Mouse (Mus musculus) CH12.LX (cell line): ENCODE measurements around the gene Islr. TPM values are rescaled to one million over a fixed set of nuclear protein-coding genes. Genes with fewer than 3 reads are reported as not detected.
A peak's percentile ranks its signal among the peaks of the same experiment; 100 is the strongest.
"Not testable (repeated sequence)": the region's sequence is repeated elsewhere in the genome, so short reads cannot be mapped to it uniquely, and the experiment has no call there.

ENCODE experiments used
- DNase-seq: peaks from one replicate; pipeline ENCODE4 v3.0.0-alpha.2; 2013; ENCODE audit errors: extremely low read depth
- H3K27ac ChIP-seq: 2 replicates; pipeline ENCODE4 v1.5.1; 2012; ENCODE audit warnings: low read depth, mild to moderate bottlenecking, control low read depth, moderate library complexity; ENCODE audit not compliant: insufficient read depth
- H3K27me3 ChIP-seq: replicated peaks from 2 replicates; pipeline ENCODE3; 2012; ENCODE audit warnings: inconsistent platforms
- H3K36me3 ChIP-seq, 2 experiments: replicated peaks in 1 of 2; 2 replicates each; pipeline versions ENCODE3 to v1.6.1; 2012; ENCODE audit warnings: inconsistent platforms in 1 of 2, low read length in 1 of 2, mild to moderate bottlenecking in 1 of 2, mixed read lengths in 1 of 2, moderate library complexity in 1 of 2; ENCODE audit not compliant: control insufficient read depth in 1 of 2, insufficient read depth in 1 of 2
- H3K4me1 ChIP-seq, 2 experiments: 2 replicates each; pipeline ENCODE4 v1.6.1; 2012; ENCODE audit warnings: inconsistent platforms in 1 of 2, moderate library complexity in 1 of 2; ENCODE audit not compliant: insufficient read depth in 2 of 2, control insufficient read depth in 1 of 2
- H3K4me2 ChIP-seq: 2 replicates; pipeline ENCODE4 v1.6.1; 2012; ENCODE audit warnings: low read depth, mild to moderate bottlenecking, control low read depth; ENCODE audit not compliant: poor library complexity, insufficient read depth, severe bottlenecking
- H3K4me3 ChIP-seq, 3 experiments: fragments of 150-350 bp in 1 of 3; sonication (generic) in 1 of 3; replicated peaks in 1 of 3; 2 replicates each; pipeline versions ENCODE3 to v1.5.1; 2011 to 2012; ENCODE audit warnings: low read depth in 2 of 3, low read length in 2 of 3, mild to moderate bottlenecking in 2 of 3, moderate library complexity in 2 of 3, control low read depth in 1 of 3, improper control_type of control experiment in 1 of 3, inconsistent platforms in 1 of 3, mixed read lengths in 1 of 3; ENCODE audit not compliant: poor library complexity in 1 of 3
- H3K79me2 ChIP-seq: replicated peaks from 2 replicates; pipeline ENCODE4 v1.6.1; 2012; ENCODE audit warnings: mild to moderate bottlenecking, moderate library complexity; ENCODE audit not compliant: control insufficient read depth, poor library complexity, insufficient read depth, severe bottlenecking; ENCODE audit errors: extremely low read depth
- H3K9ac ChIP-seq: 2 replicates; pipeline ENCODE4 v1.6.1; 2012; ENCODE audit warnings: low read depth, mild to moderate bottlenecking, control low read depth, moderate library complexity; ENCODE audit not compliant: insufficient read depth
- H3K9me3 ChIP-seq: replicated peaks from 2 replicates; pipeline ENCODE3; 2012; ENCODE audit warnings: low read length, inconsistent platforms, mixed read lengths
- CHD1 ChIP-seq: IDR thresholded peaks from 2 replicates; pipeline ENCODE4 v1.6.1; 2012; ENCODE audit warnings: low read depth, low read length, improper control_type of control experiment, inconsistent platforms
- ELF1 ChIP-seq: IDR thresholded peaks from 2 replicates; pipeline ENCODE4 v1.6.1; 2014; ENCODE audit warnings: low read depth, mild to moderate bottlenecking, inconsistent platforms, low read length, improper control_type of control experiment
- GABPA ChIP-seq: IDR thresholded peaks from 2 replicates; pipeline ENCODE4 v1.6.1; 2012; ENCODE audit warnings: low read depth, low read length, improper control_type of control experiment, inconsistent platforms; ENCODE audit not compliant: insufficient replicate concordance
- HCFC1 ChIP-seq: IDR thresholded peaks from 2 replicates; pipeline ENCODE4 v1.6.1; 2012; ENCODE audit warnings: low read depth, mild to moderate bottlenecking, inconsistent platforms, low read length, improper control_type of control experiment
- IRF4 ChIP-seq: IDR thresholded peaks from 2 replicates; pipeline ENCODE4 v1.6.1; 2014; ENCODE audit warnings: low read depth, mild to moderate bottlenecking, inconsistent platforms, low read length, improper control_type of control experiment
- JUN ChIP-seq: IDR thresholded peaks from 2 replicates; pipeline ENCODE4 v1.6.1; 2011; ENCODE audit warnings: low read depth, mild to moderate bottlenecking, low read length, improper control_type of control experiment, moderate library complexity; ENCODE audit not compliant: insufficient read depth
- JUND ChIP-seq: conservative IDR thresholded peaks from 2 replicates; pipeline ENCODE4 v1.6.1; 2011; ENCODE audit warnings: low read depth, low read length, improper control_type of control experiment
- MAFK ChIP-seq: IDR thresholded peaks from 2 replicates; pipeline ENCODE4 v1.6.1; 2011; ENCODE audit warnings: low read length, improper control_type of control experiment; ENCODE audit not compliant: insufficient replicate concordance
- MAX ChIP-seq: IDR thresholded peaks from 2 replicates; pipeline ENCODE4 v1.6.1; 2011; ENCODE audit warnings: low read length, improper control_type of control experiment
- MAZ ChIP-seq: IDR thresholded peaks from 2 replicates; pipeline ENCODE4 v1.6.1; 2012; ENCODE audit warnings: low read depth, mild to moderate bottlenecking, inconsistent platforms, low read length, improper control_type of control experiment, moderate library complexity
- MEF2A ChIP-seq: IDR thresholded peaks from 2 replicates; pipeline ENCODE4 v1.6.1; 2014; ENCODE audit warnings: low read depth, mild to moderate bottlenecking, inconsistent platforms, low read length, improper control_type of control experiment, borderline replicate concordance
- MXI1 ChIP-seq: IDR thresholded peaks from 2 replicates; pipeline ENCODE4 v1.6.1; 2011; ENCODE audit warnings: mild to moderate bottlenecking, low read depth, low read length, improper control_type of control experiment
- MYC ChIP-seq: IDR thresholded peaks from 2 replicates; pipeline ENCODE4 v1.6.1; 2011; ENCODE audit warnings: low read depth, mild to moderate bottlenecking, improper control_type of control experiment, low read length
- NELFE ChIP-seq: IDR thresholded peaks from 2 replicates; pipeline ENCODE4 v1.6.1; 2011; ENCODE audit warnings: low read depth, low read length, improper control_type of control experiment
- NRF1 ChIP-seq: IDR thresholded peaks from 2 replicates; pipeline ENCODE4 v1.6.1; 2014; ENCODE audit warnings: low read depth, mild to moderate bottlenecking, inconsistent platforms, low read length, improper control_type of control experiment, moderate library complexity
- POLR2A ChIP-seq: IDR thresholded peaks from 2 replicates; pipeline ENCODE4 v1.6.1; 2011; ENCODE audit warnings: low read depth, mild to moderate bottlenecking, improper control_type of control experiment, low read length
- RCOR1 ChIP-seq: conservative IDR thresholded peaks from 2 replicates; pipeline ENCODE4 v1.6.1; 2012; ENCODE audit warnings: low read depth, mild to moderate bottlenecking, inconsistent platforms, low read length, improper control_type of control experiment
- SIN3A ChIP-seq: IDR thresholded peaks from 2 replicates; pipeline ENCODE4 v1.6.1; 2012; ENCODE audit warnings: low read length, improper control_type of control experiment, inconsistent platforms
- TBP ChIP-seq: conservative IDR thresholded peaks from 2 replicates; pipeline ENCODE4 v1.6.1; 2011; ENCODE audit warnings: low read depth, low read length, improper control_type of control experiment
- TCF12 ChIP-seq: IDR thresholded peaks from 2 replicates; pipeline ENCODE4 v1.6.1; 2014; ENCODE audit warnings: low read depth, mild to moderate bottlenecking, inconsistent platforms, low read length, improper control_type of control experiment
- UBTF ChIP-seq: IDR thresholded peaks from 2 replicates; pipeline ENCODE4 v1.6.1; 2012; ENCODE audit warnings: low read depth, mild to moderate bottlenecking, inconsistent platforms, low read length, improper control_type of control experiment, moderate library complexity
- USF2 ChIP-seq: conservative IDR thresholded peaks from 2 replicates; pipeline ENCODE4 v1.6.1; 2011; ENCODE audit warnings: low read depth, low read length, improper control_type of control experiment
- ZNF384 ChIP-seq: IDR thresholded peaks from 2 replicates; pipeline ENCODE4 v1.6.1; 2012; ENCODE audit warnings: low read depth, low read length, improper control_type of control experiment, inconsistent platforms
- dilution Hi-C: fragments of 300-500 bp; cut with MboI; formaldehyde crosslinking; loops from 2 replicates; pipeline ENCODE4 v1.14.3; 2020; ENCODE audit warnings: low sequenced_read_pairs; ENCODE audit not compliant: extremely low pct_unique_long_range_greater_than_20kb, extremely low pct_ligation_motif_present
- in situ Hi-C: fragments of 300-500 bp; cut with MboI; formaldehyde crosslinking; loops from 3 replicates; pipeline ENCODE4 v1.14.3; 2019; ENCODE audit warnings: low sequenced_read_pairs, low pct_ligation_motif_present, low pct_unique_long_range_greater_than_20kb, mixed read lengths
- polyA plus RNA-seq: library from polyadenylated mRNA; unstranded; fragments of >175 nt; gene quantifications from 2 replicates; pipeline ENCODE4 v1.2.1, GENCODE M21; 2012; ENCODE audit warnings: low read depth; ENCODE audit not compliant: insufficient read length
- total RNA-seq, 2 experiments: library from RNA; depleted of rRNA; stranded (reverse); fragments of 300-350 nt in 1 of 2; fragments of >200 nt in 1 of 2; gene quantifications; 2 replicates each; pipeline ENCODE4 v1.2.3; 2012 to 2014

The Islr gene
- total and polyA plus RNA-seq, 3 experiments, result not detected

- TF ChIP-seq IRF4 (peak; percentile 79), ZNF384 (peak; percentile 26; the same call in 1 of the 2 replicates), MEF2A (peak; percentile 87), JUN (no peak), POLR2A (peak; percentile 85), MXI1 (peak; percentile 94), HCFC1 (peak; percentile 88), JUND (no peak), SIN3A (peak; percentile 95), CHD1 (peak; percentile 91; the same call in 1 of the 2 replicates), MAFK (no peak), USF2 (no peak), MYC (0 out of 2 replicates have a peak, but pooled peaks have one; percentile 49), MAX (peak; percentile 84), RCOR1 (0 out of 2 replicates have a peak, but pooled peaks have one; percentile 65), MAZ (peak; percentile 88), UBTF (peak; percentile 56), NELFE (peak; percentile 88), GABPA (peak; percentile 95), TCF12 (peak; percentile 92), NRF1 (peak; percentile 53)
These were observed 49.1 kb upstream of the Islr start, which contains the start of gene Stoml1 (continued) for GRCm38 (mm10) chr9:58253033-58253804.

- H3K79me2 ChIP-seq, result peaks cover 22% of the 10 kb centered on the region
- TF ChIP-seq TBP (peak; percentile 95), ELF1 (peak; percentile 51; the same call in 1 of the 2 replicates)
- peaks cover 8 to 43% of the 10 kb centered on the region in 2 experiments for H3K4me1 ChIP-seq
- H3K9me3 ChIP-seq, dilution Hi-C loops, DNase-seq, H3K36me3 ChIP-seq, H3K27me3 ChIP-seq: not testable (repeated sequence)
- peak overlapping the region; percentile 73 to 89 (median 82) for H3K4me3 ChIP-seq
- H3K27ac ChIP-seq, result peak overlapping the region; percentile 90
- H3K4me2 ChIP-seq, result peak overlapping the region; percentile 88
- in situ Hi-C loops, result loop anchor here (25.0 kb wide), 1 partner anchor 438 kb away; no protein-coding TSS in a partner anchor
- peak overlapping the region; percentile 86; the same call in 1 of the 2 replicates for H3K9ac ChIP-seq
These were observed 46.6 kb upstream of the Islr start for GRCm38 (mm10) chr9:58250730-58251129.
